Mouse (Mus musculus) left cerebral cortex, postnatal 25 days (tissue): ENCODE data around the gene Itsn2. TPM values are rescaled to one million over a fixed set of nuclear protein-coding genes. Genes with fewer than 3 reads are reported as not detected.
"Not testable (repeated sequence)": the region's sequence is repeated elsewhere in the genome, so short reads cannot be mapped to it uniquely, and the experiment has no call there.

Source experiments
- DNase-seq, 2 experiments: peaks; one replicate each; pipeline ENCODE4 v3.0.0; 2022; ENCODE audit warnings: low spot score in 2 of 2, mixed read lengths in 1 of 2
- intact Hi-C: fragments of 180-260 bp; cut with DNase I; formaldehyde crosslinking; loops from one replicate; pipeline ENCODE4 v1.15.1; 2025
- total RNA-seq, 2 experiments: library from RNA; stranded (reverse); gene quantifications; 2 replicates each; pipeline ENCODE4 v1.2.3; 2021

The Itsn2 gene
- total RNA-seq, 2 experiments from 2014 or later: 65.5 to 69.6 TPM

GRCm38 (mm10) chr12:4742183-4742582 lies 149.7 kb downstream of the Itsn2 start:
- no peak for DNase-seq
- intact Hi-C loops: no loop called here

DNA sequence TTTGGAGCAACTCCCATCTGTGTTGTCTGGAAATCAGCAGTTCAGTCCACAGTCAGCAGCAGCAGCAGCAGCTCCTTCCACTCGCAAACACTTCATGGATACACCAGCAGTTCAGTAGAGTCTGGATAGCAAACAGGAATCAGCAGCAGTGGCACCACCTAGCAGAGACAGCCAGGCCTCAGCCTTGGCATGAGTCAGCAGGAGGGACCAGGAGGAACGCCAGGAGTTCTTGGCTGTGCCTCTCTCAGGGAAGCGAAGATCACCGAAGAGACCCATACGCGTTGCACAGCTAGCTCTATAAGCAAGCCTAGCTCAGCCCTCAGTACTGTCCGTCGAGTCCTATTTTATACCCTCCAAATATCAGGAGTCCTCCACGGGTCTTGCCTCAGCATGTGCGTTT lies 152.0 kb downstream of the Itsn2 start:
- intact Hi-C loops: no loop called here
- peak in 1 of 2 experiments; percentile 18 for DNase-seq

- intact Hi-C loops, DNase-seq: not testable (repeated sequence)
Measured at GRCm38 (mm10) chr12:4754451-4754850, 162.0 kb downstream of the Itsn2 start.

DNA sequence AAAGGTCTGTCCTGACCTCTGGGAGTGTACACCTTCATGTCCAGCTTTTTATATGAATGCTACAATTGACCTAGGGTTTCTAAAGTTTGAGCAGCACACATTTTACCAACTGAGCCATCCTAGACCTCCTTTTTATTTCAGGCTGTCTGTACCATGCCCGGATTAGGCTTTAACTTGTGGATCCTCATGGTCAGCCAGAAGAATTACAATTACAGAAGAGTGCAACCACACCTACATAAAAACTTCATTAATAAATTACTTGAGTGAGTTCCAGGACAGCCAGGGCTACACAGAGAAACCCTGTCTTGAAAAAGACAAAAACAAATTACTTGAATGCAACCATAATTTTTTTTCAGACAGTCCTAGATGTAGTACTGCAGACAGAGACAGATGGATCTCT lies 164.6 kb downstream of the Itsn2 start:
- DNase-seq: no peak

More for the DNA sequence above, 164.6 kb downstream of the Itsn2 start:
- intact Hi-C loops: no loop called here

Other genes with a start within 250 kb of the Itsn2 start
- 100 to 1,000 TPM in 1 of 2 experiments, 10 to 100 TPM in 1; 98.4 to 101 TPM for gene Ncoa1, start 115.5 kb upstream of the Itsn2 start, total RNA-seq
- not detected for gene Gm3625, start 289 bp downstream of the Itsn2 start, total RNA-seq
- 1 to 10 TPM; 2.2 to 2.6 TPM for gene Fam228a, start 145.8 kb downstream of the Itsn2 start, total RNA-seq
- gene Pfn4, start 176.4 kb downstream of the Itsn2 start, total RNA-seq: 10 to 100 TPM in 1 of 2 experiments, 1 to 10 TPM in 1; 9.9 to 12.2 TPM
- gene Fam228b, start 176.6 kb downstream of the Itsn2 start, total RNA-seq: 10 to 100 TPM; 13.8 to 22.5 TPM
- 10 to 100 TPM; 80.9 to 86.2 TPM for gene Sf3b6, start 224.9 kb downstream of the Itsn2 start, total RNA-seq
- gene Fkbp1b, start 249.0 kb downstream of the Itsn2 start, total RNA-seq: 10 to 100 TPM; 42.6 to 51.0 TPM